Mouse (Mus musculus) mouse trophoblast stem cell (cell line): ENCODE data around the gene Znrf1.

ENCODE experiments used
- in situ Hi-C, 2 experiments: fragments of 300-500 bp; cut with MseI, MboI; formaldehyde crosslinking; loops; 2 replicates in 1 of 2; 3 replicates in 1 of 2; pipeline ENCODE4 v1.15.1; 2025

The Znrf1 gene

GRCm38 (mm10) chr8:111595712-111596484 is 60.0 kb downstream of the Znrf1 start:
- in situ Hi-C loops: no loop called here

- in situ Hi-C loops: no loop called here
Observed at GRCm38 (mm10) chr8:111596485-111596821, 60.6 kb downstream of the Znrf1 start.

- in situ Hi-C loops: no loop called here
Observed at GRCm38 (mm10) chr8:111597310-111597709, 61.4 kb downstream of the Znrf1 start.

- in situ Hi-C loops: no loop called here
Observed at GRCm38 (mm10) chr8:111599707-111600444, 64.0 kb downstream of the Znrf1 start.

GRCm38 (mm10) chr8:111602050-111602449 is 66.2 kb downstream of the Znrf1 start:
- in situ Hi-C loops: no loop called here

GRCm38 (mm10) chr8:111604986-111605385 is 69.1 kb downstream of the Znrf1 start:
- in situ Hi-C loops: no loop called here

- in situ Hi-C loops: no loop called here
Observed at GRCm38 (mm10) chr8:111606961-111607360, 71.1 kb downstream of the Znrf1 start.

GRCm38 (mm10) chr8:111607414-111607813 is 71.5 kb downstream of the Znrf1 start:
- in situ Hi-C loops: no loop called here

GRCm38 (mm10) chr8:111613181-111613580 is 77.3 kb downstream of the Znrf1 start:
- in situ Hi-C loops: no loop called here

GRCm38 (mm10) chr8:111614786-111615701 is 79.1 kb downstream of the Znrf1 start:
- in situ Hi-C loops: no loop called here

- in situ Hi-C loops: no loop called here
Observed at GRCm38 (mm10) chr8:111617812-111618211, 81.9 kb downstream of the Znrf1 start.

GRCm38 (mm10) chr8:111618273-111618672 is 82.4 kb downstream of the Znrf1 start:
- in situ Hi-C loops: no loop called here

GRCm38 (mm10) chr8:111619936-111620335 is 84.0 kb downstream of the Znrf1 start:
- in situ Hi-C loops: loop anchor here in 1 of 2 experiments (5.0 kb wide), 1 partner anchor 88 kb away; no protein-coding TSS in a partner anchor

GRCm38 (mm10) chr8:111622104-111622503 is 86.2 kb downstream of the Znrf1 start:
- in situ Hi-C loops: loop anchor here in 1 of 2 experiments (5.0 kb wide), 1 partner anchor 90 kb away; no protein-coding TSS in a partner anchor

GRCm38 (mm10) chr8:111622553-111622952 is 86.7 kb downstream of the Znrf1 start:
- in situ Hi-C loops: loop anchor here in 1 of 2 experiments (5.0 kb wide), 1 partner anchor 90 kb away; no protein-coding TSS in a partner anchor

GRCm38 (mm10) chr8:111624081-111624852 is 88.4 kb downstream of the Znrf1 start:
- in situ Hi-C loops: loop anchor here in 1 of 2 experiments (5.0 kb wide), 1 partner anchor 92 kb away; no protein-coding TSS in a partner anchor

GRCm38 (mm10) chr8:111624853-111625221 is 88.9 kb downstream of the Znrf1 start:
- in situ Hi-C loops: loop anchor here in 1 of 2 experiments (5.0 kb wide), 1 partner anchor 93 kb away; no protein-coding TSS in a partner anchor

- in situ Hi-C loops: no loop called here
Observed at GRCm38 (mm10) chr8:111625694-111626527, 90.0 kb downstream of the Znrf1 start.

- in situ Hi-C loops: no loop called here
Observed at GRCm38 (mm10) chr8:111626528-111626820, 90.6 kb downstream of the Znrf1 start.

- in situ Hi-C loops: no loop called here
Observed at GRCm38 (mm10) chr8:111626933-111627332, 91.0 kb downstream of the Znrf1 start.
